Mouse (Mus musculus) heart, postnatal 4 days (tissue): ENCODE data around the gene Xrcc4. TPM values are rescaled to one million over a fixed set of nuclear protein-coding genes. Genes with fewer than 3 reads are reported as not detected.

Source experiments
- DNase-seq: peaks from one replicate; pipeline ENCODE4 v3.0.0; 2021
- total RNA-seq, 2 experiments: library from RNA; stranded (reverse); gene quantifications; 2 replicates each; pipeline ENCODE4 v1.2.3; 2021

Xrcc4 gene
- total RNA-seq, 2 experiments from 2014 or later: 13.1 to 17.3 TPM

- DNase-seq: no peak
Observed at GRCm38 (mm10) chr13:89738275-89738674, 351.1 kb downstream of the Xrcc4 start.

GRCm38 (mm10) chr13:89735111-89735510 is 354.3 kb downstream of the Xrcc4 start:
- DNase-seq: peak; percentile 34

- DNase-seq: no peak
Observed at GRCm38 (mm10) chr13:89726492-89726891, 362.9 kb downstream of the Xrcc4 start.

Other genes starting within 250 kb of the Xrcc4 start
- gene Tmem167, start 485 bp downstream of the Xrcc4 start, total RNA-seq: 10 to 100 TPM; 18.1 to 18.3 TPM